Mouse (Mus musculus): ENCODE results near the gene Mtmr6.
A peak's percentile ranks its signal among the peaks of the same experiment; 100 is the strongest.
"Not testable (repeated sequence)": the region's sequence is repeated elsewhere in the genome, so short reads cannot be mapped to it uniquely, and the experiment has no call there.

Gene Mtmr6

GRCm38 (mm10) chr14:60300224-60300991, 35.4 kb downstream of the Mtmr6 start:
- peak; percentile 30 for DNase-seq

- no peak for DNase-seq
Measured at GRCm38 (mm10) chr14:60301024-60301423, 36.0 kb downstream of the Mtmr6 start.

- no peak for DNase-seq
Measured at GRCm38 (mm10) chr14:60302441-60302840, 37.4 kb downstream of the Mtmr6 start.

GRCm38 (mm10) chr14:60304441-60305220, 39.6 kb downstream of the Mtmr6 start:
- peak; percentile 30 for DNase-seq

DNA sequence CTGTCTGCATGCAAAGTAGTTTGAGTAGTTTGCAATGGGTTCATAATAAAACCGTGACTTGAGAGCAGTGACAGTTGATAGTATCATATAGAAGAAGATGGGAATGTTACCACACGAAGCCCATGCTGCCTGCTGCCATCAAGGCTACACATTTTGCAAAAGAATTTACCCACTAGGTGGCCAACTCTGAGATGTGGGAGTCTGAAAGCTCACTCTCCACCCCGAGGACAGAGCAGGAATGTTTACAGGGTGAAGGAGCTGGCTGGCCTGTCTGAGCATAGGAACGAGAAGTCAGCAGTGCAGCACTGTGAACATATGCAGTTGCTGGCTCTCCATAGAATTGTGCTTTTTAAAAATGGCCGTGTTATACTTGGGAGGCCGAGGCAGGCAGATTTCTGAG, 43.1 kb downstream of the Mtmr6 start:
- no peak for DNase-seq

DNA sequence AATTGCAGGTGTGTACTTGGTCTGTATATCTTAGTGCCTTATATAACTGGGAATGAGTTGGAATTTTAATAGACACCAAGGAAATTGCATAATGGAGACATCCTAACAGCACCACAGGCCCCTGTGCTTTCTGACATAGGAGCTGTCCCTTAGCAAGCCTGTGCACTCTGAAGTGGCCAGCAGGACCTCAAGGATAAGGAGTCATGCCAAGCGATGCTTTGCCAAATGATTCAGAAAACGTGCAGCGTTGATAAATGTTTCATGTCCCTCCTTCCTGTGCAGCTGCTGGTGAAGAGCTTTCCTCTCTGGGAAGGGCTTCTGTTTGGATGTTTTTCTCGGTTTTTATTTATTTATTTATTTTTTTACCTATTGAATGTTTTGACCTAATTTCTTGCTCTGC, 45.7 kb downstream of the Mtmr6 start:
- DNase-seq: no peak

- DNase-seq: no peak
Measured at GRCm38 (mm10) chr14:60319231-60319630, 54.2 kb downstream of the Mtmr6 start.

DNA sequence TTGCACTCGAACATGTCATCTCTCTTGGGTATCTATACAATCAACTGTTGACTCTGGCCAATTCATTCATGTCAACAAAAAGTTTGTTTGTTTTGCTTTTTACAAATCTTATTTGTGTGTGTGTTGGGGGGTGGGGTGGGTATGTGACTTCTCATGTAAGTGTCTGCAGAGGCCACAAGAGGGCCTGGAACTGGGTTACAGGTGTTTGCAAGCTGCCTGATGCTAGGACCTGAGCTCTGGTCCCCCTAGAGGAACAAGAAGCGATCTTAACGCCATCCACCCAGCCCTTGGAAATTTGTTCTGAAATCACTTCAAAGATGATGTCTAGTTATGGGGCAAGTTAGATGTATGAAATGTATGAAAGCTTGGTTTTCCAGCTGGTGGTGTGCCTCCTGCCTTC, 55.8 kb downstream of the Mtmr6 start:
- DNase-seq: no peak

- DNase-seq: not testable (repeated sequence)
Measured at GRCm38 (mm10) chr14:60340001-60340400, 75.0 kb downstream of the Mtmr6 start.

DNA sequence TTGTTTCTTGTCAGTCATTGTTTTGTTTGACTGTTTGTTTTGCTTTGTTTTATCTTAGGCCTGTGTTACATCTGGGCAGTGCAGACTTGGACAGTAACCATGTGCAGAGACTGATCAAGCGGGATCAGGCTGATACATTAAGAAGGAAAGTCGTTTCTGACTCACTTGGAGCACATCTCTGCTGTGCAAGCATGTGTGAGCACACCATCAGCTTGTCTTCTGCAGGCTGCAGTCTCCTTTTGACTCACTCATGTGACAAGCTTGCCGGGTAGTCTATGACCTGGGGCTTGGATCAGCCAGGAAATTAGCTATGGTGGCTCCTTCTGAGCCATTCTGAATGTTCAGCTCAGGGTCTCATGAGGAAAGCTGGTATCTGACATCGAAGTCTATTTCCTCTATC, 75.5 kb downstream of the Mtmr6 start:
- no peak for DNase-seq

- DNase-seq: no peak
Measured at GRCm38 (mm10) chr14:60345326-60345876, 80.4 kb downstream of the Mtmr6 start.

Measured in right cerebral cortex, adult 18-20 months (tissue).